Mouse (Mus musculus): Measurements from ENCODE around the gene Mrgprf. TPM values are rescaled to one million over a fixed set of nuclear protein-coding genes. Genes with fewer than 3 reads are reported as not detected.

The Mrgprf gene
- total RNA-seq, 2 experiments from 2014 or later: 5.6 to 9.3 TPM

DNA sequence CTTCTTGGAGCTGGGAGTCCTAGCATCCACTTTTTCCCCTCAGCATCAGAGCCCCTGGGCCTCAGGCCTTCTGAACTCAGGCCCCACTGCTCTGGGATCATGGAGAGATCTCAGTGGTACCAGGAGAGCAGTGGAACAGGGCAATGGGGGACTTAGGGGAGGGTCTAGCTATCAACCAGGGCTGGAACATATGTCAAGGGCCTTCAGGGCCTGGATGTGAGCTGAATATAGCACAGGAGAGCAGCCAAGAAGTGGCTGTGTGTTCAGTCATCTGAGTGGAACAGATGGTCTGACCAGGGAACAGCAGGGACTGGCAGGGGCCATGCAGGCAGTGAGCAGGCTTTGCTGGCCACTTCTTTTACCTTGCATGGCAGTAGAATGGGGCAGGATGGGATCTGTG is 34.6 kb downstream of the Mrgprf start:
- DNase-seq: no peak

DNA sequence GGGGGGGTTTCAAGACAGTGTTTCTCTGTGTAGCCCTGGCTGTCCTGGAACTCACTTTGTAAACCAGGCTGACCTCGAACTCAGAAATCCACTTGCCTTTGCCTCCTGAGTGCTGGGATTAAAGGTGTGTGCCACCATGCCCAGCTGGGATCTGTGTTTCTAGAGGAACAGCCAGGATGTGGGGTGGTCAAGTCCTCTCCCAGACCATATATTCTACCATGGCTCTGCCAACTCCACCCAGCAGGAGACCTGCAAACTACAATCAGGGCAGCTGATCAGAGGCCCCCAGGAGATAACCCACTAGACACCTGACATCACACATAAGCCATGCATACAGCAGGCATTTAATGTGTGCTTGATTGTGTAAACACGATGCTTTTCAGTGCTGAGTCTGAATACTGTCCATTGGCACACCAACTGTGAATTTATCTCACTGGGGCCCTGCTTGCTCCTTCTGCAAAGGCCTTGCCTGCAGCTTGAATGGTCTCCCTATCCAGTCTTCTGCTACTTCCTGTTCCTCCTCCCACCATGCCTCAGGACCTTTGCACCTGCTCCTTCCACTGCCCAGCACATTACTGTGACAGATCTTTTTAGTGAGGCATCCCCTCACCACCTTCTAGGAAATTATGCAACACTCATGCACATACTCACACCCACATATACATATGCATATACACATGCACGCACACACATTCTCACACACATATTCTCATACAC is 35.1 kb downstream of the Mrgprf start:
- DNase-seq: no peak

DNA sequence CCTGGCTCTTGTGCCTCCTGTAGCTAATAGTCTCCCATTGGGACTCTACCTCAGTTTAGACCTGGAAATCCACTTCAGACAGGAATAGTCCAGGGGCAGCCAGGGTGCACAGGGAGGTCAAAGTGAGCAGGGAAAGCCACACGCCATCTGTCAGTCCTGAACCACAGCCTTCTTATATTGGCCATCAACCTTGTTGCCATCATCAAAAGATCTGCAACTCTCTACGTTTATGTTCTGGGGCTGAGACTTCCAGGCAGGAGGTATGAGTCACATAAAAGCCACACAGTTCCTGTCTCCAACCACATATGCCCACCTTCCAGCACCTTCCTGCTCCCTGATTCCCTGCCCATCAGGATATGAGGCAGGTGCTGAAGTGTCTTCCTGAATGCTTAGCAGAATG is 37.3 kb downstream of the Mrgprf start:
- no peak for DNase-seq

DNA sequence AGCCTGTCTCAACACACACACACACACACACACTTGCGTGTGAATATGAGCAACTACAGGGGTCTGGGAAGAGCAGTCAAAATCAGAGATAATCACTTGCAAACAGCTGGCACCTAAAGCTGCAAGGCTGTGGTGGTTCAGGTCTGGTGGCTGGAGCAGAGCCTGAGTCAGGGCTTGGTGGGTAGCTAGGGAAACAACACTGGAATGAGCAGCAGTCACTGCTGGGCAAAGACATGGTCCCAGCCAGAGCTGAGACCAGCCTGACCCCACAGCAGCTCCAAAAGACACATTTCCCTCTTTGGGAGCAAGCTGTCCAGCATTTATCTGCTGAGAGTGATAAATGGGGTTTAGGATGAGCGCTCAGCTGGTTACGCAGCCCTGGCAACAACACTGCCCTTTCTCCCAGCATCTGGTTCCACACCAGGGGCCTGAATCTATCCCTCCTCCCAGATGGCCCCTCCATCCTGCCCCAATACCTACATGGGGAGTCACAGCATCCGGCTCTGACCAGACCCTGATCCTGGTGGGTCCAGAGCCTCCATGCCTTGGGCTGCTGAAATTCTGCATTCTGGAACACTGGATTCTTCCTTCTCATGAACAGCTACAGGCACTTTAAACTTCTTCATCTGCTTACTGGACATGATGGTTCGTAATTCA is 39.7 kb downstream of the Mrgprf start:
- no peak for DNase-seq

Other genes with a start within 250 kb of the Mrgprf start
- gene 1810010D01Rik, start 92.7 kb upstream of the Mrgprf start, total RNA-seq (2021): under 1 TPM in 1 of 2 experiments, not detected in 1; 0.61 TPM
- gene Tpcn2, start 16.8 kb upstream of the Mrgprf start, total RNA-seq (2021): 1 to 10 TPM; 3.6 to 7.2 TPM
- not detected for gene Mrgprd, start 14.0 kb downstream of the Mrgprf start, total RNA-seq (2021)

Data from gastrocnemius, postnatal 10 days (tissue).